Mouse (Mus musculus) cerebellum, postnatal 25 days (tissue): Measurements from ENCODE around the gene Coro2a.
"Not testable (repeated sequence)": the region's sequence is repeated elsewhere in the genome, so short reads cannot be mapped to it uniquely, and the experiment has no call there.

Experiments
- DNase-seq, 2 experiments: peaks; one replicate each; pipeline ENCODE4 v3.0.0; 2021; ENCODE audit warnings: mixed read lengths in 2 of 2

Coro2a gene

GRCm38 (mm10) chr4:46601844-46602423 lies at the start of gene Coro2a:
Gene Coro2a, minus strand, starts transcription at chr4:46602202.
- DNase-seq: peak; percentile 96 to 97

GRCm38 (mm10) chr4:46650086-46650753 lies 48.2 kb upstream of the Coro2a start, which contains the start of gene Tbc1d2:
Gene Tbc1d2, minus strand, starts transcription at chr4:46650209.
- peak; percentile 97 to 98 for DNase-seq

GRCm38 (mm10) chr4:46649161-46649560 lies 47.2 kb upstream of the Coro2a start:
- DNase-seq: no peak

GRCm38 (mm10) chr4:46643676-46644112 lies 41.7 kb upstream of the Coro2a start:
- DNase-seq: no peak

DNA sequence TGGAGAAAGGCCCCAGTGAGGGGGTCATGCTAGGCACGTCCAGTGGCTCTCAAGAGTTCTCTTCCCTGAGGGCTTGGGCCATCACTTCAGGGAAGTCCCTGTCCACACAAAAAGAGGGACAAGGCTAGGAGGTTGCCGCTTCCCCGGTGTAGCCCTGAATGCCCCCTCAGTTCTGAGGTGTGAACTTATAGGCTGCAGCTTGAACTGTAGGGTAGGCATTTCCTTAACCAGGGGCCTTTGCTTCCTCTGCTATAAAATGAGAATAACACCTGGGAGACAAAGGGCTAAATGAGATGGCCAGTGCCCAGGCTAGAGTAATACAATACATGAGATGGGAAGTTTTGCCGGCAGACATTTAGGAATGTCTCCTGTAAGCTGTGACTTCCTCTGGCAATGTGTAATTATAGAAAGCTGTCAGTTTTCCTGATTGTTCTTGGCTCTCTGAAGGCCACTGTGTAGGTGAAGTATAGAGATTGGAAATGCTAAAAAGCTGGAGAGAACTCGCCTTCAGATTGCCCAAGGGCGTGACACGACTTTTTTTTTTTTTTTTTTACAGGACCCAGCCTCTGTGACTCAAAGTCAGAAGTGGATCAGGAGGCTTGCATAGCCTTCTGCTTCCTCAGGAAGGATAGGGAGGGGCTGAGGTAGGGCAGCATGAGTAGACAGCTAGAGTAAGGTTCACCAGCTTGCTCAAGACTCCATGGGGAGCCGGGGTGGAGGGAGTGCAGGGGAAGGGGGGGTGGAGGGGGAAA lies 41.1 kb upstream of the Coro2a start:
- no peak for DNase-seq

DNA sequence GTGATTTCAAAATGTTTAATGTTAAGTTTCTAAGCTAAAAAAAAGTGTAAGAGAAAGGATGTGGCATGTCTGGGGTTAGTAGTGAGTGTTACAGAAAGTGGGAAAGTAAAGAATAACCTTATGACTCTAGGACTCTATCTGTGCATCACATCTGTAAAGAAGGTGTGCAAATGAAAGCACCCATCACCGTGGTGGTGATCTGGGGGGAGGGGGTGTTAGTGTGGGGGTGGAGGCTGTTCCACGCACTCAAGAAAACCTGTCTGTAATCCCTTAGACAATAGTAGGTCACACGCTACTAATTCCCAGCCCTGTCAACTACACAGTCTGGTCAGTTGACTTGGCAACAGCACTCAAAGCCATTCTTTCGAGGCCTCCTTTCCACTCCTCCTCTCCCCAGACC lies 39.3 kb upstream of the Coro2a start:
- DNase-seq: no peak

- DNase-seq: no peak
Observed at GRCm38 (mm10) chr4:46639866-46640265, 37.9 kb upstream of the Coro2a start.

DNA sequence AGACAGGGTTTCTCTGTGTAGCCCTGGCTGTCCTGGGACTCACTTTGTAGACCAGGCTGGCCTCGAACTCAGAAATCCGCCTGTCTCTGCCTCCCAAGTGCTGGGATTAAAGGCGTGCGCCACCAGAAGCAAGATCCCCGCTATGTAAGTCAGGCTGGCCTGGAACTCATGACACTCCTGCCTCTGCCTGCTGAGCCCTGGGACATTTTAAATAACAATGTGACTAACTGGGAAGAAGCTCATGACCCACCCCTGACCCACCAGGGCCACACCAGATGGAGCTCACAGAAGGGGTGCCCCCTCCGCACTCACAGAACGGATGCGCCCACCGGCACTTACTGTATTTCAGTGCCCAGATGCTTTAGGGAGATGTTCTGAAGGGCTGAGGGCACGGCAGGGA lies 35.2 kb upstream of the Coro2a start:
- not testable (repeated sequence) for DNase-seq

DNA sequence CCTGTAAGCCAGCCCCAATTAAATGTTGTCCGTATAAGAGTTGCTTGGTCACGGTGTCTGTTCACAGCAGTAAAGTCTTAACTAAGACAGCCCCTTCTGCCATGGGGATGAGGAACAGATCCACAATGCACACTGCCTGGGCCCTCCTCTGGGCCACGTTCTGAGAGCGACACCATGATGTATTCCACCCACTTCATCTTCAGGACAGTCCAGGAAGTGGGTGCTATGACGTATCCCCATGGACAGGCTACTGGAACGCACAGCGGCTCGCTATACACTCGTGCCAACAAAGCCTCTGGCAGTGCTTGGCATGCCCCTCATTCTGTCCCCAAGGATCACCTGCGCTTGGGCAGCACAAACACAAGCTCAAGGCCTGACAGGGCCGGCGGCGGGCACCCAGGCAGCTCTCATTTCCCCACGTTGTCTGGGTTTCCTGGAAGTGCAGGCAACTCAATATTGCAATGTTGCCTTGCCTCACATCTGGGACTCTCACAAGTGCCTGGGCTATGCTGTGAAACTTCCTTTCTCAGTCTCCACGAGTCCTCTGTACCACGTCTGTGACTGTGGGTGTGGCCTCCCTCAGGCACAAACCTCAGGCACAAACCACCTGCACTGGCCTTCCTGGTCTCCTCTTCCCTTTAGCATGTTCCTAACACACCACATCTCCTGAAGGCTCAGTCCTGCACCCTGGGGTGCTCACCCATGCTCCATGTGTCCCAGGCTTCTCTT lies 33.9 kb upstream of the Coro2a start:
- DNase-seq: no peak

DNA sequence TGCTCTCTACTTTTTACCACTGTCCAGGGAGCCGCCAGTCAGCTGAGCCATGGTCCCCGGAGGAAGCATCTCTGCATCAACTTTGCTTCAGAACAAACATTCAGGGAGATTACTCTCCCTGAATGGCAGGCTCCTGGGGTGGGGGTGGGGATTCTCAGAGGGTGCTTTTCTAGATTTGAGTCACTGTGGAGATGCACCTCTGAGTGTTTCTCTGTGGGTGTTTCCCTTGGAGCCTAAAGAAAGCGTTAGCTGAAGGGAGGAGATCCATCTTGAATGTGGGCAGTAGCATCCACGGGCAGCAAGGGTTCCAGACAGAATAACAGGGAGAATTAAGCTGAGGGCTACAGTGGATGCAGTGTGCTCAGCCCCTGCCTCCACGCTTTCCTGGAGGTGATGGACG lies 32.9 kb upstream of the Coro2a start:
- DNase-seq: no peak

DNA sequence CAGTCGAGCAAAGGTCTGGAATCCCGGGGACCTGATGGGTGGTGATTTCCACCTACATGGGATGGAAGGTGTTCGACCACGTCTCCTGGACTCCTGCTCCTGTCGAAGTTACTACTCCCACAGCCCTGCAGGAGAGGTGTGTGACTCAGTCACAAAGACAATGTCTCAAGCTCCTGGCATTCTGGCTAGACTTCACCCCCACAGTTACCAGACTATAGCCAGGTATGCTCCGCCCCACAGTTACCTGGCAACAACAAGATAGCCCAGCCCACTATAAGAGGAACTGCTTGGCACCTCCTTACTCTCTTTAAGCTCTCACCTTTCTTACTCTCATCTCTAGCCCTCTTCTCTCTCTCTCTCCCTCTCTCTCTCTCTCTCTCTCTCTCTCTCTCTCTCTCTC lies 31.6 kb upstream of the Coro2a start:
- not testable (repeated sequence) for DNase-seq

- no peak for DNase-seq
Observed at GRCm38 (mm10) chr4:46632465-46632864, 30.5 kb upstream of the Coro2a start.

- DNase-seq: no peak
Observed at GRCm38 (mm10) chr4:46630390-46630789, 28.4 kb upstream of the Coro2a start.

DNA sequence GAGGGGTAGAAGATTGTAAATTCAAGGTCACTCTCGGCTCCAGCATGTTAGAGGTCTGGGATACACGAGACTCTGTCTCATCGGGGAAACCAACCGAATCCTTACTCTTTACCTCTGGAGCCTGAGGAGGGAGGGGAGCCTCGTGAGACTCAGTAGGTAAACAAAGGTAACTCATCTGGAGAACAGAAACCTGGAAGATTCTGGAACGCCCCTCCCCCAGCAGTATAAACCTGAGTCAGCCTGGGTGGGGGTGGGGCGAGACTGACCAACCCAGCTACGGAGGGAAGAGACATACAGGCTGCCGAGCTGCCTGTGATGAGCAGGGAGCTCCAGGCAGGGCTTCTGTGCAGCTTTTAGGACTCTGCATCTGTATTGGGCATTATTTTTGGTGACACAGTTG lies 26.9 kb upstream of the Coro2a start:
- no peak for DNase-seq

DNA sequence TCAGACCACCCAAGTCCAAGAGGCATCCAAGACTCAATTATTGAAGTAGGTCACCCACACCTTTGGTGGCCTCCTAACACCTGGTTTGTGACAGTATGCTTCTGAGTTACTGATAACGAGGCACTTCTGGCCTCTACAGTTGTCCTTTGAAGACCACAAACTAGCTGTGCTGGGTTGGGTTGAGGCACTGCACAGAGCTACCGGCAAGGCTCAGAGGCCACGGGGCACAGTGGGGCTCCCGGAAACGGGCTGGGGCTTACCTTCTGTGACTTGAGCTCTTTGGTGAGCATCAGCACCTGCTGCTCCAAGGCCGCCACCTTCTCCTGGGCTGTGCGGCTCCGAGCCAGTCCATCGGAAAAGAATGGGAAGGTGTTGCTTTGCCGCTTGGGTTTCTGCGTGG lies 26.1 kb upstream of the Coro2a start:
- DNase-seq: no peak

GRCm38 (mm10) chr4:46625101-46625500 lies 23.1 kb upstream of the Coro2a start:
- DNase-seq: peak; percentile 90 to 92

- DNase-seq: no peak
Observed at GRCm38 (mm10) chr4:46623007-46623406, 21.0 kb upstream of the Coro2a start.

DNA sequence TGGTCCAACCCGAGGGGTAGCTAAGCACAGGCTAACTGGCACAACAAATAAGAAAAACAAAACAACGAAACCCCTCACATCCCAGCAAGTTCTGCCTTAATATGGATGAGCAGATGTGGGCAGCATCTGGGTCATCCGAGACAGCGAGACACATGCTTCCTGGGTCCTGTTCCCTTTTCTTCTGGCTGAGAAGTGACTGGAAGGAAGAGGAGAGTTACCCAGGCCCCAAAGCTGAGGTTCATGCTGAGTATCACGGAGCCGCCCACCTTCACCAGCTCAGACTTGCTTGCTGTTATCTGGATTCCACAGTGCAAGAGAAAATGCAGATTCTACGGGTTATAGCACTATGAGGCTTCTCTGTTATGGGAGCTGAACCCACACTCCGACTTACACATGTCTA lies 18.9 kb upstream of the Coro2a start:
- DNase-seq: peak in 1 of 2 experiments; percentile 7

DNA sequence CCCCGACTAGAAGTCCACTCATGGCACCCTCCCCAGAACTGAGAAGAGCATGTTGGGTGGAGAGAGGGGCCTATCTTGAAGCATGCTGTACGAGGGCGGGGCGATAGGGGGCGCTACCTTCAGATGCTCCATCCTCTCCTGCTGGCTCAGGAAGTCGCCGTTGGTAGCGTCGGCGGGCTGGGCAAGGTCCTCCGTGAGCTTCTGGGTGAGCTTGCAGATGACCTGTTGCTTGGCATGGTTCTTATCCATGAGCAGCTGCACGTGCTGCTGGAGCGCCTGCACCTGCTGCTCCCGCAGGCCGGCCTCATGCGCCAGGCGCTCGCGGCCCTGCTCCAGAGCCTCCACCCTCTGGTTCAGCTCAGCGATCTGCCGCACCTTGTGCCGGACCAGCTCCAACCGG lies 18.3 kb upstream of the Coro2a start:
- peak; percentile 57 to 69 for DNase-seq

- DNase-seq: peak in 1 of 2 experiments; percentile 18
Observed at GRCm38 (mm10) chr4:46618196-46618817, 16.3 kb upstream of the Coro2a start.

GRCm38 (mm10) chr4:46617408-46617807 lies 15.4 kb upstream of the Coro2a start:
- no peak for DNase-seq

DNA sequence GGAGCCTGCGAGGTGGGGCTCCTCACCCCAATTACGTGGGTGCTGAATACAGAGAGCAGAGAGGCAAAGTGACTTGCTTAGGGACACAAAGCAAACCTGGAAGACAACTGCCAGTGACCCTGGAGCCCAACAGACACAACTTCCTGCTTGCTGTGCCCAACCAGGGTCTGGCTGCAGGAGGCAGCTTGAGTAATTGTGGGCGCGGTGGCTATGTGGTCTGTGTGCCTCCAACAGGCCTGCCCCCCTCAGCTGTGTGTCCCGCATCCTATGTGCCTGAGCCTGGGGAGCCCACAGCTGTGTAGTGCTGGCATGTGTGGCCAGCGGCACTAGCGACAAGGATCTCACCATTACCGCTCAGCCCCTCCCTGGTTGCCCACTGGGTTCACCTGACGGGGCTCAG lies 12.6 kb upstream of the Coro2a start:
- no peak for DNase-seq

GRCm38 (mm10) chr4:46613618-46614017 lies 11.6 kb upstream of the Coro2a start:
- DNase-seq: no peak
